Mouse (Mus musculus): ENCODE results near the gene Kif14. TPM values are rescaled to one million over a fixed set of nuclear protein-coding genes. Genes with fewer than 3 reads are reported as not detected.

Kif14 gene
- 0.44 and 0.47 TPM in 2 replicates for polyA plus RNA-seq (2015; fragmentation: Nextera tagmentation; extraction: Ambion mirVana)

DNA sequence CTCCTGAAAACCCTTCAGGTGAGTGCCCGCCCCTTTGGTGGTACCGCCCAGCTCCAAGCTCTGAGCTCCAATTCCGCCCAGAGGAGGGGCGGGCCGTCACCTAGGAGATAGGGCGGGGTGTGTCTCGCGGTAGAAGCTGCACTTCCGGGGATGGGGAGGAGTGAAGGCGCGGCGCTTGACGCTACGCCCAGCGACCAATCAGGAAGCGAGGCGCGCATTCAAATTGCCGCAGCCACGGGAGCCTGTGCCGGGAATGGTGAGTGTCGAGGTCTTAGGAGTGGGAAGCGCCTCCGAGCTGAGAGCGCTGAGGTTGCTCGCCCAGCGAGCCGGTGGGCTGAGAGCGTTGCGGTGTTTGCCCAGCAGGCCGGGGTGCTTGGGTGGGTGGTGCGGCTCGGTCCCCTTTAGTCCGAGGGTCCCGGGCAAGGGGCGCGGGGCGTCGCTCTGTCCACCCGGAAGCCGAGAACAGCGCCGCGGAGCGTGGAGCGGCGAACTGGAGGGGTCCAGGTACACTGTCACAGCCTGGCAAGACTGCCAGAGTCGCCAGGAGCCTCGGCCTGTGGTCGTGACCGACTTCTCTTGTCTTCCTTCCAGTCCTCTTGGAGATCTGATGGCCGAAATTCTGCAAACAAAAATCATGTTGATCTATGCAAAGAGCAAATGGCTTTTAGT lies at the start of gene Kif14:
Gene Kif14 (plus strand): TSS at position 201 of the 669 bp plus-strand sequence.

Other genes with a start within 250 kb of the Kif14 start
- gene Inava, start 232.1 kb upstream of the Kif14 start, polyA plus RNA-seq (2015; fragmentation: Nextera tagmentation; extraction: Ambion mirVana) = 2.5 and 3.5 TPM in 2 replicates
- gene Gpr25, start 205.5 kb upstream of the Kif14 start, polyA plus RNA-seq (2015; fragmentation: Nextera tagmentation; extraction: Ambion mirVana) = 1.7 and 2.4 TPM in 2 replicates
- gene Camsap2, start 120.2 kb upstream of the Kif14 start, polyA plus RNA-seq (2015; fragmentation: Nextera tagmentation; extraction: Ambion mirVana) = 21.7 and 25.5 TPM in 2 replicates
- gene Ddx59, start 51.1 kb upstream of the Kif14 start, polyA plus RNA-seq (2015; fragmentation: Nextera tagmentation; extraction: Ambion mirVana) = 12.2 and 13.7 TPM in 2 replicates
- gene Zfp281, start 158.6 kb downstream of the Kif14 start, polyA plus RNA-seq (2015; fragmentation: Nextera tagmentation; extraction: Ambion mirVana) = 13.5 and 13.9 TPM in 2 replicates